Mouse (Mus musculus): ENCODE data around the gene Prok1. TPM values are rescaled to one million over a fixed set of nuclear protein-coding genes. Genes with fewer than 3 reads are reported as not detected.

Prok1 gene
- polyA plus RNA-seq, 1 experiment from 2014 or later = not detected

DNA sequence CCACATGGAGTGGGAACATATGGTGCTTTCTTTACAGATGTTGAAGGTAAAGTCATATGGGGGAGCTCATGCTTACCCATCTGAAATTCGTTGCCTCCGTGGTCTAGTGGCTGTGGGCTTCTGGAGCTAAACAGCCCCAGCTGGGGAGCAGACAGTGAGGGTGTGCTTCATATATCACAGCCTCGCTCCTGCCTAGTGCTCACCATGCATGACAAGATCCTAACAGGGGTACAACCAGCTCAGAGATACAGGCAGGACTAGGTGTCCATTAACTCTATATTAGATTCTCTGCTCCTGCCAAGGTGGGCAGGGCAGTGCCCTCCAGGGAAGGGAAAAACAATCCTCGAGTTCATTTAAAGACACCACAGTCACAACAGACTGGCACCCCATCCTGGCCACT is 8.3 kb downstream of the Prok1 start:
- H3K27ac ChIP-seq (ENCODE audit: low read length) = no peak overlapping the region
- no peak for DNase-seq (ENCODE audit: low spot score)

DNA sequence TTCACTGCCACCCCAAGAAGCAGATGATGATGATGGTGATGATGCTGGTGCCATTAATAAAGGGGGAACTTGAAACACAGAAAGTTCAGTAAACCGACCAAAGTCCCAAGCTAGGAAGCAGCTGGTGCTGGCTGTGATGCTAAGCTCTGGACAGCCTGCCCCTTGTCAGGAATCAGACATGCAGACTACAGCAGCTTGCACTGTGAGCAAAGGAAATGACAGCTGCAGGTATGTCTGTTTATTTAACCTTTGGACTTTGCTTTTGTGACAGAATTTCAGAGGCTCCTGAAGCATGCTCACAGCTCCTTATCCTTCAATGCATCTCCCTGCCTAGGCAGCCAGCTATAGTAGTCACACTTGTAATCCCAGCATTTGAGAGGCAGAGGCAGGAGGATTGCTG is 9.0 kb downstream of the Prok1 start, which contains the start of gene A630076J17Rik:
Gene A630076J17Rik (plus strand): TSS at position 88 of the 400 bp plus-strand sequence.
- ATAC-seq (no peak), DNase-seq (ENCODE audit: low spot score) (no peak)
- Histone ChIP-seq H3K4me3 (ENCODE audit: low read depth, low read length) (no peak within 1 kb of the TSS), H3K4me2 (replicated peaks; ENCODE audit: low read depth, low read length) (no peak within 1 kb of the TSS), H3K36me3 (ENCODE audit: insufficient read depth, low read length) (no peaks in the 10 kb centered on the region), H3K4me1 (ENCODE audit: insufficient read depth, low read depth, low read length) (no peaks in the 10 kb centered on the region), H3K9me3 (ENCODE audit: low read length) (no peaks in the 10 kb centered on the region), H3K27ac (ENCODE audit: low read length) (no peak within 1 kb of the TSS), H3K27me3 (replicated peaks; ENCODE audit: insufficient read depth, low read length) (no peaks in the 10 kb centered on the region), H3K9ac (replicated peaks; ENCODE audit: low read depth) (no peak within 1 kb of the TSS)
- WGBS = 4% methylated on average over 1 of the region's 1 CpGs
- TF ChIP-seq EP300 (IDR thresholded peaks at IDR 0.05) (no peak), CTCF (IDR thresholded peaks at IDR 0.05) (no peak)

More for the DNA sequence above, 8.3 kb downstream of the Prok1 start:
- Histone ChIP-seq H3K4me1 (ENCODE audit: insufficient read depth, low read depth, low read length) (no peaks in the 10 kb centered on the region), H3K27me3 (replicated peaks; ENCODE audit: insufficient read depth, low read length) (no peaks in the 10 kb centered on the region), H3K36me3 (ENCODE audit: insufficient read depth, low read length) (no peaks in the 10 kb centered on the region), H3K4me2 (replicated peaks; ENCODE audit: low read depth, low read length) (no peak overlapping the region), H3K4me3 (ENCODE audit: low read depth, low read length) (no peak overlapping the region), H3K9me3 (ENCODE audit: low read length) (no peaks in the 10 kb centered on the region), H3K9ac (replicated peaks; ENCODE audit: low read depth) (no peak overlapping the region)
- 53% methylated on average over 4 of the region's 4 CpGs for WGBS
- ATAC-seq = no peak
- no peak for TF ChIP-seq CTCF (IDR thresholded peaks at IDR 0.05)
- no peak for TF ChIP-seq EP300 (IDR thresholded peaks at IDR 0.05)

DNA sequence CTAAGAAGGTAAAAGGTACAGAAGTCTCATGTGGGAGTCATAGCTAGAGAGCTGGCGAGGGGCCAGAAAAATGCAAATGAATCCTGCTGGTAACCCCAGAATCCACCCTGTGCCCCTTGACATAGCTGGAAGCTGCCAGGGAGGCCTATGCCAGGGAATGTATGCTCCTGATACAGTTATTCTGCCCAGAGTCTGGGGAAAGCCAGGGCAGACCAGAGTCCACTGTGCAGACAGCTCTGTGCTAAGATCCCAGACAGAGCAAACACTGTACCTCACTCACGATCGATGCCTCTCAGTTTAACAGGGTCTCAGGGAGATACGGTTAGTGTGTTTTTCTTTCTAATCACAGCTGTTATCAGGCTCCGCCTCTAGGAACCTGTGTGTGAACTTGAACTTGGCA is 9.7 kb downstream of the Prok1 start:
- ATAC-seq = no peak

DNA sequence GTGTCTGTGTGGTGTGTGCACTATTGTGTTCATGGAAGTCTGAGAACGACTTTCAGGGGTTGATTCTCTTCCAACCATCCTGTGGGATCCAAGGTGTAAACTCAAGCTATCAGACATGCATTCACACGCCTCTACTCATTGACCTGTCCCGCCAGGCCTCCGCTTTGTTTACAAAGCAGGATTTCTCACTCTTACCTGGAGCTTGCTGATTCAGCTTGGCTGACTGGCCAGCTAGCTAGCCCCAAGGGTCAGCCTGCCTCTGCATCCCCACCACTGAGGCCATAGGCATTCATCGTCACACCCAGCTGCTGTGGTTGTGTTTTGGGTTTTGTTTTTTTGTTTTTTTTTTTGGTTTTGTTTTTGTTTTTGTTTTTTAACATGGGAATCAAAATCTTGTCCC is 10.3 kb downstream of the Prok1 start:
- TF ChIP-seq CTCF (IDR thresholded peaks at IDR 0.05) (no peak), EP300 (IDR thresholded peaks at IDR 0.05) (no peak)
- ATAC-seq (no peak), DNase-seq (ENCODE audit: low spot score) (no peak)
- H3K9ac ChIP-seq (replicated peaks; ENCODE audit: low read depth) = no peak overlapping the region
- no peaks in the 10 kb centered on the region for H3K9me3 ChIP-seq (ENCODE audit: low read length)
- WGBS = 61% methylated on average over 5 of the region's 5 CpGs
- H3K4me2 ChIP-seq (replicated peaks; ENCODE audit: low read depth, low read length) = no peak overlapping the region
- H3K4me1 ChIP-seq (ENCODE audit: insufficient read depth, low read depth, low read length) = no peaks in the 10 kb centered on the region
- no peaks in the 10 kb centered on the region for H3K36me3 ChIP-seq (ENCODE audit: insufficient read depth, low read length)
- H3K27me3 ChIP-seq (replicated peaks; ENCODE audit: insufficient read depth, low read length) = no peaks in the 10 kb centered on the region
- H3K27ac ChIP-seq (ENCODE audit: low read length) = no peak overlapping the region
- H3K4me3 ChIP-seq (ENCODE audit: low read depth, low read length) = no peak overlapping the region

More for the DNA sequence above, 9.7 kb downstream of the Prok1 start:
- Histone ChIP-seq H3K4me3 (ENCODE audit: low read depth, low read length) (no peak overlapping the region), H3K9me3 (ENCODE audit: low read length) (no peaks in the 10 kb centered on the region), H3K9ac (replicated peaks; ENCODE audit: low read depth) (no peak overlapping the region), H3K4me1 (ENCODE audit: insufficient read depth, low read depth, low read length) (no peaks in the 10 kb centered on the region), H3K36me3 (ENCODE audit: insufficient read depth, low read length) (no peaks in the 10 kb centered on the region), H3K4me2 (replicated peaks; ENCODE audit: low read depth, low read length) (no peak overlapping the region), H3K27me3 (replicated peaks; ENCODE audit: insufficient read depth, low read length) (no peaks in the 10 kb centered on the region), H3K27ac (ENCODE audit: low read length) (no peak overlapping the region)
- TF ChIP-seq CTCF (IDR thresholded peaks at IDR 0.05) (no peak), EP300 (IDR thresholded peaks at IDR 0.05) (no peak)
- no peak for DNase-seq (ENCODE audit: low spot score)
- 31% methylated on average over 5 of the region's 5 CpGs for WGBS

DNA sequence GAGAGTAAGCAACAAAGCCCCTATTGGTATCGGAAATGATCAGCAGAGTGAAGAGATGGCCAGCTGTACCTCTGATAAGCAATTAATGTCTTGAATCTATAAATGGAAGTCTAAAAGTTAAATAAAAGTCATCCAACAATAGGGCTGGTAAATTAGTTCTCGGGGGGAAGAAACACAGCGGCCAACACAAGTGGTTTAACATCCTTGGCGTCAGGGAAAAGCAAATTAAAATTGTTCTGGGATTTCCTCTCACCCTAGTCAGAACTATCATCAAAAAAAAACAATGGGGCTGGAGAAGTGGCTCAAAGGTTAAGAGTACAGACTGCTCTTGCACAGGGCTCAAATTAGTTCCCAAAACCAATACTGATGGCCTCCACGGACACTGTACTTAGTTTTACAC is 13.7 kb downstream of the Prok1 start:
- TF ChIP-seq CTCF (IDR thresholded peaks at IDR 0.05) = no peak
- TF ChIP-seq EP300 (IDR thresholded peaks at IDR 0.05) = no peak
- ATAC-seq (no peak), DNase-seq (ENCODE audit: low spot score) (no peak)
- H3K4me2 ChIP-seq (replicated peaks; ENCODE audit: low read depth, low read length) = no peak overlapping the region
- WGBS = 80% methylated on average over 5 of the region's 5 CpGs
- H3K9me3 ChIP-seq (ENCODE audit: low read length) = no peaks in the 10 kb centered on the region
- H3K27me3 ChIP-seq (replicated peaks; ENCODE audit: insufficient read depth, low read length) = no peaks in the 10 kb centered on the region
- H3K27ac ChIP-seq (ENCODE audit: low read length) = no peak overlapping the region
- no peaks in the 10 kb centered on the region for H3K4me1 ChIP-seq (ENCODE audit: insufficient read depth, low read depth, low read length)
- H3K4me3 ChIP-seq (ENCODE audit: low read depth, low read length) = no peak overlapping the region
- no peaks in the 10 kb centered on the region for H3K36me3 ChIP-seq (ENCODE audit: insufficient read depth, low read length)
- H3K9ac ChIP-seq (replicated peaks; ENCODE audit: low read depth) = no peak overlapping the region

DNA sequence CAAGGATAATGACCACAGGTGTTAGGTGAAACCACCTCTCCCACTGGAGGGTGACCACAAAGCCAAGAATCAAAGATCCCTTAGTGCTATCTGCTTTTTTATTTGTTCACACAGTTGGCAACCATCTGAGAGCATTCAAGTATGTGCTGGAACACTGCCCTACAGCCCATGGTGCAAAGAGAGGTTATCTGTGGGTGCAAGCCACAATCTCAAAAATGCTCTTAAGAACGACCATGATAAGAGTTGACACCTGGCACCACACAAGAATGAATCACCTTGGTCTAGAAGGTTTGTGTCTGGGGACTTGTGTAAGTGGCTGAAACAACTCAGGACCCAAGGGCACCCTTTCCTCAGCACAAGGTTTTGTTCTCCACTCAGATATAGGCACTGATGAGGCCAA is 16.3 kb downstream of the Prok1 start:
- DNase-seq (ENCODE audit: low spot score) (peak; percentile 23), ATAC-seq (peak; percentile 67)
- 32% methylated on average over 1 of the region's 1 CpGs for WGBS
- no peaks in the 10 kb centered on the region for H3K27me3 ChIP-seq (replicated peaks; ENCODE audit: insufficient read depth, low read length)
- H3K9ac ChIP-seq (replicated peaks; ENCODE audit: low read depth) = no peak overlapping the region
- H3K4me1 ChIP-seq (ENCODE audit: insufficient read depth, low read depth, low read length) = no peaks in the 10 kb centered on the region
- H3K27ac ChIP-seq (ENCODE audit: low read length) = no peak overlapping the region
- TF ChIP-seq EP300 (IDR thresholded peaks at IDR 0.05) (peak; percentile 44; the same call in 1 of the 2 replicates), CTCF (IDR thresholded peaks at IDR 0.05) (no peak)
- no peak overlapping the region for H3K4me2 ChIP-seq (replicated peaks; ENCODE audit: low read depth, low read length)
- H3K36me3 ChIP-seq (ENCODE audit: insufficient read depth, low read length) = no peaks in the 10 kb centered on the region
- no peak overlapping the region for H3K4me3 ChIP-seq (ENCODE audit: low read depth, low read length)
- H3K9me3 ChIP-seq (ENCODE audit: low read length) = no peaks in the 10 kb centered on the region

DNA sequence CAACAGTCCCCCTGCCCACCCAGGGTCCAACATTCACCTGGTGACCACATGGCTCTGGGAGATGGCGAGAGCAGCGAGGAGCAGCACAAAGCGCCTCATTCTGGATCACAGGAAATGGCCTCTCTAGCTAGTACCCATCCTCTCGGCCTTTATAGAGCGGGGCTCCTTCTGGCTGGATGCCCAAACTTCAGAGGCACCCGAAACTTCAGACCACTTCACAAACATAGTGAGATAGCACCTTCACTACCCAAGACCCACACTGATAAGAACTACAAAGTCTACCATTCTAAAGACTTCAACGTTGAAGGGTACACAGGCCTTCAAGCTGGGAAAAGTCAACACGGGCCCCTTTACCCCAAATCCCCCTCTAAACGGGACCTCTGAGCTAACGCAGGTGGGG is 17.9 kb downstream of the Prok1 start, which contains the start of gene Cym:
Gene Cym (minus strand): TSS at position 125 of the 400 bp plus-strand sequence.
- Histone ChIP-seq H3K27ac (ENCODE audit: low read length) (no peak within 1 kb of the TSS), H3K9me3 (ENCODE audit: low read length) (no peaks in the 10 kb centered on the region), H3K9ac (replicated peaks; ENCODE audit: low read depth) (no peak within 1 kb of the TSS), H3K4me3 (ENCODE audit: low read depth, low read length) (no peak within 1 kb of the TSS), H3K4me1 (ENCODE audit: insufficient read depth, low read depth, low read length) (no peaks in the 10 kb centered on the region), H3K36me3 (ENCODE audit: insufficient read depth, low read length) (no peaks in the 10 kb centered on the region), H3K27me3 (replicated peaks; ENCODE audit: insufficient read depth, low read length) (no peaks in the 10 kb centered on the region), H3K4me2 (replicated peaks; ENCODE audit: low read depth, low read length) (no peak within 1 kb of the TSS)
- WGBS = 57% methylated on average over 10 of the region's 10 CpGs
- DNase-seq (ENCODE audit: low spot score) (no peak), ATAC-seq (no peak)
- no peak for TF ChIP-seq EP300 (IDR thresholded peaks at IDR 0.05)
- TF ChIP-seq CTCF (IDR thresholded peaks at IDR 0.05) = no peak
